Mouse (Mus musculus) common myeloid progenitor, adult 5-6 weeks (primary cell): ENCODE measurements at regions not wholly inside any gene's neighbourhood (a gene's known extent, or its start where the extent isn't known, plus 50 kb on each side); places are given as distances from the start of the nearest gene placed in this dataset.
A peak's percentile ranks its signal among the peaks of the same experiment; 100 is the strongest.
"Not testable (repeated sequence)": the region's sequence is repeated elsewhere in the genome, so short reads cannot be mapped to it uniquely, and the experiment has no call there.

Experiments used
- ATAC-seq: replicated peaks from 2 replicates; pipeline ENCODE4 v1.8.0; 2016; ENCODE audit warnings: low read depth, mild to moderate bottlenecking, moderate TSS enrichment, inconsistent platforms; ENCODE audit not compliant: poor library complexity, severe bottlenecking

GRCm38 (mm10) chr6:4149663-4150062 lies 62.9 kb upstream of the Bet1 start:
- ATAC-seq: no peak

- ATAC-seq: no peak
These were observed 71.5 kb upstream of the Bet1 start for GRCm38 (mm10) chr6:4158293-4158692.

- ATAC-seq: peak; percentile 60; the same call in 1 of the 2 replicates
These were observed 77.0 kb upstream of the Bet1 start for GRCm38 (mm10) chr6:4163733-4164132.

- ATAC-seq: no peak
These were observed 80.3 kb upstream of the Bet1 start for GRCm38 (mm10) chr6:4167112-4167511.

- no peak for ATAC-seq
These were observed 81.0 kb upstream of the Bet1 start for GRCm38 (mm10) chr6:4167757-4168156.

- no peak for ATAC-seq
These were observed 84.8 kb upstream of the Bet1 start for GRCm38 (mm10) chr6:4171561-4171960.

- no peak for ATAC-seq
These were observed 100.9 kb upstream of the Bet1 start for GRCm38 (mm10) chr6:4187683-4188082.

GRCm38 (mm10) chr6:4190976-4191375 lies 104.2 kb upstream of the Bet1 start:
- not testable (repeated sequence) for ATAC-seq

GRCm38 (mm10) chr6:4193286-4193685 lies 106.5 kb upstream of the Bet1 start:
- no peak for ATAC-seq

GRCm38 (mm10) chr6:4201176-4201575 lies 114.4 kb upstream of the Bet1 start:
- no peak for ATAC-seq

- ATAC-seq: no peak
These were observed 118.9 kb upstream of the Bet1 start for GRCm38 (mm10) chr6:4205681-4206080.

- ATAC-seq: no peak
These were observed 158.7 kb upstream of the Bet1 start for GRCm38 (mm10) chr6:4245265-4246112.

- ATAC-seq: no peak
These were observed 159.3 kb upstream of the Bet1 start for GRCm38 (mm10) chr6:4246113-4246419.

- no peak for ATAC-seq
These were observed 189.8 kb upstream of the Bet1 start for GRCm38 (mm10) chr6:4276607-4277006.

GRCm38 (mm10) chr6:4277245-4277890 lies 190.6 kb upstream of the Bet1 start:
- ATAC-seq: no peak

- ATAC-seq: no peak
These were observed 204.6 kb upstream of the Bet1 start for GRCm38 (mm10) chr6:4291380-4291779.

- ATAC-seq: not testable (repeated sequence)
These were observed 201.2 kb upstream of the Col1a2 start for GRCm38 (mm10) chr6:4303410-4303809.

GRCm38 (mm10) chr6:4349953-4350352 lies 154.7 kb upstream of the Col1a2 start:
- ATAC-seq: no peak

- no peak for ATAC-seq
These were observed 142.4 kb upstream of the Col1a2 start for GRCm38 (mm10) chr6:4362220-4362619.

GRCm38 (mm10) chr6:4375465-4376037 lies 129.1 kb upstream of the Col1a2 start:
- no peak for ATAC-seq

GRCm38 (mm10) chr6:4396808-4397207 lies 107.8 kb upstream of the Col1a2 start:
- no peak for ATAC-seq
